10 mouse cellular contexts compared by ENCODE assay signal in genomic region chr12:91932490-91933361, GRCm38 (mm10).
DNase-seq lines count a peak whose midpoint lies in the region; ATAC-seq and TF ChIP-seq lines count a peak whose summit lies in the region.
"Had no signal": no experiment of that assay in that cellular context is flagged by ENCODE, and none has a peak within 500 bp of the region (broad histone marks: within the 10 kb centered on the region; RNA-seq: fewer than 3 reads in every experiment).

No protein-coding gene starts in this region.

- ATAC-seq in forebrain, embryonic 13.5 days = 0 out of 2 replicates have a peak, but pooled peaks have one; percentile 30

- no peak overlapping the region for H3K4me3 ChIP-seq in forebrain, embryonic 13.5 days
- H3K4me3 ChIP-seq in forebrain, embryonic 10.5 days = no peak overlapping the region
- H3K4me3 ChIP-seq in left cerebral cortex, adult 2 months = no peak overlapping the region
- H3K4me3 ChIP-seq: hindbrain, embryonic 15.5 days had no signal

- no peaks in the 10 kb centered on the region for H3K36me3 ChIP-seq in forebrain, embryonic 13.5 days (ENCODE audit: poor library complexity, severe bottlenecking)
- H3K36me3 ChIP-seq in forebrain, embryonic 10.5 days (replicated peaks) = no peaks in the 10 kb centered on the region
- H3K36me3 ChIP-seq: hindbrain, embryonic 15.5 days had no signal

- no peaks in the 10 kb centered on the region for H3K27me3 ChIP-seq in forebrain, embryonic 13.5 days
- H3K27me3 ChIP-seq in forebrain, embryonic 10.5 days (ENCODE audit: poor library complexity, severe bottlenecking) = no peaks in the 10 kb centered on the region
- H3K27me3 ChIP-seq: hindbrain, embryonic 15.5 days had no signal

- intact Hi-C loops in left cerebral cortex, adult 2 months (cut with DNase I) = loop anchor here (5.0 kb wide), 2 partner anchors 370 to 1615 kb away; no protein-coding TSS in a partner anchor

- no peak overlapping the region for H3K4me2 ChIP-seq in forebrain, embryonic 13.5 days
- H3K4me2 ChIP-seq: hindbrain, embryonic 15.5 days had no signal

- H3K27ac ChIP-seq in forebrain, embryonic 13.5 days = no peak overlapping the region
- H3K27ac ChIP-seq in forebrain, embryonic 10.5 days = no peak overlapping the region
- H3K27ac ChIP-seq in left cerebral cortex, adult 2 months = no peak overlapping the region
- H3K27ac ChIP-seq: hindbrain, embryonic 15.5 days had no signal

- TF ChIP-seq CTCF in left cerebral cortex, adult 2 months (IDR thresholded peaks at IDR 0.05) = peak; percentile 62

- no peak overlapping the region for H3K9ac ChIP-seq in forebrain, embryonic 13.5 days
- H3K9ac ChIP-seq: hindbrain, embryonic 15.5 days had no signal

- no peaks in the 10 kb centered on the region for H3K9me3 ChIP-seq in forebrain, embryonic 13.5 days (replicated peaks)
- no peaks in the 10 kb centered on the region for H3K9me3 ChIP-seq in forebrain, embryonic 10.5 days
- H3K9me3 ChIP-seq: hindbrain, embryonic 15.5 days had no signal

- no peaks in the 10 kb centered on the region for H3K4me1 ChIP-seq in forebrain, embryonic 13.5 days
- peaks cover 9% of the 10 kb centered on the region; the same call in 1 of the 2 replicates for H3K4me1 ChIP-seq in forebrain, embryonic 10.5 days
- H3K4me1 ChIP-seq: hindbrain, embryonic 15.5 days had no signal

- DNase-seq in forebrain, embryonic 10.5 days (ENCODE audit: extremely low spot score, low spot score) = no peak
- DNase-seq in left cerebral cortex, adult 2 months (ENCODE audit: extremely low spot score in 1 of 2, low spot score in 2 of 2) = no peak
- DNase-seq in left cerebral cortex, adult 11 months (ENCODE audit: low spot score) = no peak
- peak; percentile 55 for DNase-seq in NIH3T3 (ENCODE audit: low read depth)
- peak; percentile 11 for DNase-seq in large intestine, adult 2 months (ENCODE audit: low read depth, low spot score)
- no peak for DNase-seq in thymus, postnatal 36 days
- no peak for DNase-seq in testis, postnatal 14 days (ENCODE audit: low spot score)
- DNase-seq: cerebellum, postnatal 25 days had no signal

- WGBS in forebrain, embryonic 13.5 days = 62% methylated on average over 7 of the region's 7 CpGs
- WGBS in forebrain, embryonic 10.5 days = 73% methylated on average over 7 of the region's 7 CpGs
- 22% methylated on average over 7 of the region's 7 CpGs for WGBS in large intestine, adult 2 months

Comparison
In these comparisons a context has a peak if more than half of its experiments do, and no peak if none do; other contexts are left out.
1. DNase-seq: peak in NIH3T3 (single experiment) and large intestine, adult 2 months (single experiment); none in forebrain, embryonic 10.5 days (single experiment), left cerebral cortex, adult 2 months (0 of 2), left cerebral cortex, adult 11 months (single experiment), thymus, postnatal 36 days (0 of 2) and testis, postnatal 14 days (single experiment).